Mouse (Mus musculus) heart, embryonic 12.5 days (tissue): Measurements from ENCODE around the gene Erc2. TPM values are rescaled to one million over a fixed set of nuclear protein-coding genes. Genes with fewer than 3 reads are reported as not detected.

ENCODE experiments used
- ATAC-seq: fragments of 200-750 bp; cut with Nextera tagmentation; 2 replicates; pipeline ENCODE4 v1.8.0; 2017; ENCODE audit warnings: moderate TSS enrichment, moderate library complexity; ENCODE audit not compliant: insufficient number of reproducible peaks, low FRiP score
- H3K27ac ChIP-seq: fragments of 300-500 bp; sonication (generic); 2 replicates; pipeline ENCODE4 v1.5.1; 2016; ENCODE audit warnings: mild to moderate bottlenecking, moderate library complexity; ENCODE audit not compliant: poor library complexity, severe bottlenecking
- H3K27me3 ChIP-seq: fragments of 300-500 bp; sonication (generic); replicated peaks from 2 replicates; pipeline ENCODE4 v1.6.1; 2016; ENCODE audit warnings: mild to moderate bottlenecking, moderate library complexity
- H3K36me3 ChIP-seq: fragments of 300-500 bp; sonication (generic); 2 replicates; pipeline ENCODE4 v1.6.1; 2016; ENCODE audit warnings: mild to moderate bottlenecking, moderate library complexity
- H3K4me1 ChIP-seq: fragments of 300-500 bp; sonication (generic); replicated peaks from 2 replicates; pipeline ENCODE4 v1.6.1; 2016; ENCODE audit warnings: mild to moderate bottlenecking
- H3K4me2 ChIP-seq: fragments of 300-500 bp; sonication (generic); 2 replicates; pipeline ENCODE4 v1.6.1; 2016; ENCODE audit warnings: mild to moderate bottlenecking, moderate library complexity
- H3K4me3 ChIP-seq: fragments of 300-500 bp; sonication (generic); 2 replicates; pipeline ENCODE4 v1.5.1; 2016; ENCODE audit warnings: mild to moderate bottlenecking
- H3K9ac ChIP-seq: fragments of 300-500 bp; sonication (generic); 2 replicates; pipeline ENCODE4 v1.6.1; 2016; ENCODE audit warnings: mild to moderate bottlenecking, moderate library complexity
- H3K9me3 ChIP-seq: fragments of 300-500 bp; sonication (generic); replicated peaks from 2 replicates; pipeline ENCODE4 v1.6.1; 2016; ENCODE audit warnings: mild to moderate bottlenecking, moderate library complexity
- WGBS: fragments of 180-500 bp; shearing (Covaris S2); methylation state at CpG from one replicate; pipeline ENCODE4 v1.1.7; 2016; 5-methylcytosine and 5-hydroxymethylcytosine counted together
- polyA plus RNA-seq: library from polyadenylated mRNA; unstranded; fragments of >200 nt; fragmentation: Nextera tagmentation; extraction: Ambion mirVana; gene quantifications from 2 replicates; pipeline ENCODE4 v1.2.1, GENCODE M21; 2016

The Erc2 gene
- polyA plus RNA-seq, 1 experiment from 2014 or later = 3.9 TPM

GRCm38 (mm10) chr14:27662251-27662650, 40.0 kb downstream of the Erc2 start:
- H3K9ac ChIP-seq = no peak overlapping the region
- peaks cover 7% of the 10 kb centered on the region; the same call in 1 of the 2 replicates for H3K4me1 ChIP-seq
- no peaks in the 10 kb centered on the region for H3K9me3 ChIP-seq
- H3K27ac ChIP-seq = no peak overlapping the region
- H3K27me3 ChIP-seq = no peaks in the 10 kb centered on the region
- no peak overlapping the region for H3K4me2 ChIP-seq
- no peak for ATAC-seq
- H3K36me3 ChIP-seq = no peaks in the 10 kb centered on the region
- H3K4me3 ChIP-seq = no peak overlapping the region

GRCm38 (mm10) chr14:27667016-27667852, 45.0 kb downstream of the Erc2 start:
- H3K36me3 ChIP-seq = no peaks in the 10 kb centered on the region
- H3K4me1 ChIP-seq = no peaks in the 10 kb centered on the region
- ATAC-seq = no peak
- no peak overlapping the region for H3K27ac ChIP-seq
- H3K27me3 ChIP-seq = no peaks in the 10 kb centered on the region
- 81% methylated on average over 11 of the region's 11 CpGs for WGBS
- no peak overlapping the region for H3K4me2 ChIP-seq
- no peaks in the 10 kb centered on the region for H3K9me3 ChIP-seq
- no peak overlapping the region for H3K4me3 ChIP-seq
- no peak overlapping the region for H3K9ac ChIP-seq

GRCm38 (mm10) chr14:27668151-27668550, 45.9 kb downstream of the Erc2 start:
- no peak for ATAC-seq
- Histone ChIP-seq H3K4me2 (no peak overlapping the region), H3K9me3 (no peaks in the 10 kb centered on the region), H3K27ac (no peak overlapping the region), H3K4me3 (no peak overlapping the region), H3K4me1 (no peaks in the 10 kb centered on the region), H3K27me3 (no peaks in the 10 kb centered on the region), H3K9ac (no peak overlapping the region), H3K36me3 (no peaks in the 10 kb centered on the region)
- WGBS = 66% methylated on average over 6 of the region's 6 CpGs

GRCm38 (mm10) chr14:27669939-27670338, 47.7 kb downstream of the Erc2 start:
- H3K4me3 ChIP-seq = no peak overlapping the region
- 66% methylated on average over 3 of the region's 3 CpGs for WGBS
- no peak for ATAC-seq
- no peaks in the 10 kb centered on the region for H3K4me1 ChIP-seq
- H3K36me3 ChIP-seq = no peaks in the 10 kb centered on the region
- H3K4me2 ChIP-seq = no peak overlapping the region
- H3K9ac ChIP-seq = no peak overlapping the region
- H3K27me3 ChIP-seq = no peaks in the 10 kb centered on the region
- no peak overlapping the region for H3K27ac ChIP-seq
- no peaks in the 10 kb centered on the region for H3K9me3 ChIP-seq

- Histone ChIP-seq H3K4me1 (no peaks in the 10 kb centered on the region), H3K27me3 (no peaks in the 10 kb centered on the region), H3K27ac (no peak overlapping the region), H3K4me3 (no peak overlapping the region), H3K36me3 (no peaks in the 10 kb centered on the region), H3K9me3 (no peaks in the 10 kb centered on the region), H3K9ac (no peak overlapping the region), H3K4me2 (no peak overlapping the region)
- no peak for ATAC-seq
- WGBS = 87% methylated on average over 7 of the region's 7 CpGs
These were observed 50.5 kb downstream of the Erc2 start for GRCm38 (mm10) chr14:27672761-27673160.

GRCm38 (mm10) chr14:27674096-27674495, 51.9 kb downstream of the Erc2 start:
- WGBS = 66% methylated on average over 4 of the region's 4 CpGs
- no peaks in the 10 kb centered on the region for H3K4me1 ChIP-seq
- H3K4me3 ChIP-seq = no peak overlapping the region
- no peaks in the 10 kb centered on the region for H3K36me3 ChIP-seq
- ATAC-seq = no peak
- H3K9me3 ChIP-seq = no peaks in the 10 kb centered on the region
- H3K4me2 ChIP-seq = no peak overlapping the region
- H3K9ac ChIP-seq = no peak overlapping the region
- no peaks in the 10 kb centered on the region for H3K27me3 ChIP-seq
- no peak overlapping the region for H3K27ac ChIP-seq

- H3K4me1 ChIP-seq = no peaks in the 10 kb centered on the region
- no peak overlapping the region for H3K27ac ChIP-seq
- WGBS = 73% methylated on average over 10 of the region's 10 CpGs
- no peaks in the 10 kb centered on the region for H3K27me3 ChIP-seq
- H3K4me3 ChIP-seq = no peak overlapping the region
- ATAC-seq = no peak
- H3K9me3 ChIP-seq = no peaks in the 10 kb centered on the region
- H3K36me3 ChIP-seq = no peaks in the 10 kb centered on the region
- H3K4me2 ChIP-seq = no peak overlapping the region
- no peak overlapping the region for H3K9ac ChIP-seq
These were observed 52.3 kb downstream of the Erc2 start for GRCm38 (mm10) chr14:27674561-27674960.

- 81% methylated on average over 6 of the region's 6 CpGs for WGBS
- no peak for ATAC-seq
These were observed 52.8 kb downstream of the Erc2 start for GRCm38 (mm10) chr14:27675071-27675470.

GRCm38 (mm10) chr14:27682368-27683052, 60.3 kb downstream of the Erc2 start:
- no peak overlapping the region for H3K9ac ChIP-seq
- no peak for ATAC-seq

More at GRCm38 (mm10) chr14:27675071-27675470, 52.8 kb downstream of the Erc2 start:
- Histone ChIP-seq H3K4me3 (no peak overlapping the region), H3K9me3 (no peaks in the 10 kb centered on the region), H3K27ac (no peak overlapping the region), H3K4me1 (no peaks in the 10 kb centered on the region), H3K9ac (no peak overlapping the region), H3K4me2 (no peak overlapping the region), H3K27me3 (no peaks in the 10 kb centered on the region), H3K36me3 (no peaks in the 10 kb centered on the region)

GRCm38 (mm10) chr14:27695781-27696180, 73.6 kb downstream of the Erc2 start:
- Histone ChIP-seq H3K9ac (no peak overlapping the region), H3K4me1 (no peaks in the 10 kb centered on the region), H3K4me3 (no peak overlapping the region), H3K36me3 (no peaks in the 10 kb centered on the region), H3K27ac (no peak overlapping the region), H3K27me3 (no peaks in the 10 kb centered on the region), H3K4me2 (no peak overlapping the region), H3K9me3 (no peaks in the 10 kb centered on the region)
- WGBS = 85% methylated on average over 7 of the region's 7 CpGs
- no peak for ATAC-seq

More at GRCm38 (mm10) chr14:27682368-27683052, 60.3 kb downstream of the Erc2 start:
- H3K27me3 ChIP-seq = no peaks in the 10 kb centered on the region
- H3K9me3 ChIP-seq = no peaks in the 10 kb centered on the region
- no peak overlapping the region for H3K4me2 ChIP-seq
- H3K4me1 ChIP-seq = no peaks in the 10 kb centered on the region
- no peaks in the 10 kb centered on the region for H3K36me3 ChIP-seq
- WGBS = 74% methylated on average over 3 of the region's 3 CpGs
- H3K4me3 ChIP-seq = no peak overlapping the region
- H3K27ac ChIP-seq = no peak overlapping the region

- Histone ChIP-seq H3K27me3 (no peaks in the 10 kb centered on the region), H3K9me3 (no peaks in the 10 kb centered on the region), H3K4me3 (no peak overlapping the region), H3K4me1 (no peaks in the 10 kb centered on the region), H3K9ac (no peak overlapping the region), H3K36me3 (no peaks in the 10 kb centered on the region), H3K27ac (no peak overlapping the region), H3K4me2 (no peak overlapping the region)
- 65% methylated on average over 7 of the region's 7 CpGs for WGBS
- ATAC-seq = no peak
These were observed 95.1 kb downstream of the Erc2 start for GRCm38 (mm10) chr14:27717364-27717763.
